Mouse (Mus musculus): ENCODE results near the gene Cks2. TPM values are rescaled to one million over a fixed set of nuclear protein-coding genes. Genes with fewer than 3 reads are reported as not detected.
A peak's percentile ranks its signal among the peaks of the same experiment; 100 is the strongest.
"Not testable (repeated sequence)": the region's sequence is repeated elsewhere in the genome, so short reads cannot be mapped to it uniquely, and the experiment has no call there.

Gene Cks2
- polyA plus RNA-seq, 1 experiment from 2014 or later = 414 TPM

DNA sequence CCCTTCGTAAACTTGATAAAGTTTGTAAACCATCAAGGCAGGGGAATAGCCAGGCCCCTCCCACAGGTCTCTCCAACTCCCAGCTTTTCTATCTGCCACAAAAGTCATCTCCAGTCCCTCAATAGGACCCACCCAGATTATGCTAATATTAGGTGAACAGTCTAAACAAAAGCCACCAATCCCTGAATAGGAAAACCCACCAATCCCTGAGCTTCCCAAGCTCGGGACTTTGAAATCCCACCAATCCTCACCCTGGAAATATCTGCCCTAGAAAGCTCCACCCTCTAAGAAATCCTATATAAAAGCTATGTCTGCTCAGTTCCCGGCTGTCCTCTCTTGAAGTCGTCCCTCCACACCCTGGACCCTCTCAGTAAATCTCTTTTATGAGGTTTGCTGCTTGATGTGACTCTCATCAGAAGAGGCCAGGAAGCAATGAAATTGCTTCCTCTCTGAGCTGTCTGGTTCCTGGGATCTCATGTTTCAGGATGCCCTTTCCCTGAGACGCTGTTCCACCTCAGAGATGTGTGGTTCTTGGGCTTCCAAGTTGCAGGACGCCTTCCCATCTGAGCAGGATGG lies 16.7 kb upstream of the Cks2 start:
- H3K4me3 ChIP-seq (ENCODE audit: low read length) = no peak overlapping the region
- no peaks in the 10 kb centered on the region for H3K27me3 ChIP-seq (ENCODE audit: control insufficient read depth, insufficient read depth, low read length)
- H3K4me1 ChIP-seq (ENCODE audit: control insufficient read depth, insufficient read depth, low read length) = no peaks in the 10 kb centered on the region
- peak; percentile 55; the same call in 1 of the 2 replicates for ATAC-seq (ENCODE audit: low FRiP score, low TSS enrichment)
- H3K4me2 ChIP-seq (replicated peaks; ENCODE audit: low read depth, low read length) = no peak overlapping the region
- H3K27ac ChIP-seq (ENCODE audit: low read depth, low read length) = no peak overlapping the region
- no peak overlapping the region for H3K9ac ChIP-seq (ENCODE audit: low read depth, low read length)
- H3K9me3 ChIP-seq (ENCODE audit: control insufficient read depth, low read length) = no peaks in the 10 kb centered on the region; the same call in 1 of the 2 replicates
- no peaks in the 10 kb centered on the region for H3K36me3 ChIP-seq (ENCODE audit: control insufficient read depth, insufficient read depth, low read length)
- WGBS = 40% methylated on average over 6 of the region's 6 CpGs

DNA sequence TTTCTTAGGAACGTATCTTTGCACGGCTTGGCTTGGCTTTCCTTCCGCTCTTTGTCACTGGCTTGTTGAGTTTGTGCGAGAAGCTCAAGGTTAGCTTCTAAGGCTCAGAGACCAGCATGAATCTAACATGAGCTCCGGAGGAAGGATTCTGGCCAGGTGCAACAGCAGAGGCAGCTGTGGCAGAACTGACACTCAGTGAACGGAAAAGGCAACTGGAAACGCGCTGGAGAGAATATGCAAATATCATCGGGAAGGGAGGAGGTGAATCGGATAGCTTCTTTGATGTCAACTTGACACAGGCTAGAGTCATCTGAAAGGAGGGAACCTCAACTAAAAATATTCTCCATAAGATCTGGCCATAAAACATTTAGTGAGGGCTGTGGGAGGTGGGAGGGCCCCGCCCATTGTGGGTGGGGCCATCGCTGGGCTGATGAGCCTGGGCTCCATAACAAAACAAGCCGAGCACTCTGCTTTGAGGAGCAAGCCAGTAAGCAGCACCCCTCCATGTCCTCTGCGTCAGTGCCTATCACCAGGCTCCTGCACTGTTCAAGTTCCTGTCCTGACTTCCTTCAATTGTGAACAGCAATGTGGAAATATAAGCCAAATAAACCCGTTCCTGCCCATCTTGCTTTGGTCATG lies 13.6 kb upstream of the Cks2 start:
- no peak for ATAC-seq (ENCODE audit: low FRiP score, low TSS enrichment)
- WGBS = 83% methylated on average over 15 of the region's 15 CpGs
- Histone ChIP-seq H3K27me3 (ENCODE audit: control insufficient read depth, insufficient read depth, low read length) (no peaks in the 10 kb centered on the region), H3K4me3 (ENCODE audit: low read length) (no peak overlapping the region), H3K4me1 (ENCODE audit: control insufficient read depth, insufficient read depth, low read length) (no peaks in the 10 kb centered on the region), H3K9me3 (ENCODE audit: control insufficient read depth, low read length) (no peaks in the 10 kb centered on the region; the same call in 1 of the 2 replicates), H3K36me3 (ENCODE audit: control insufficient read depth, insufficient read depth, low read length) (no peaks in the 10 kb centered on the region), H3K27ac (ENCODE audit: low read depth, low read length) (no peak overlapping the region), H3K9ac (ENCODE audit: low read depth, low read length) (no peak overlapping the region), H3K4me2 (replicated peaks; ENCODE audit: low read depth, low read length) (no peak overlapping the region)

DNA sequence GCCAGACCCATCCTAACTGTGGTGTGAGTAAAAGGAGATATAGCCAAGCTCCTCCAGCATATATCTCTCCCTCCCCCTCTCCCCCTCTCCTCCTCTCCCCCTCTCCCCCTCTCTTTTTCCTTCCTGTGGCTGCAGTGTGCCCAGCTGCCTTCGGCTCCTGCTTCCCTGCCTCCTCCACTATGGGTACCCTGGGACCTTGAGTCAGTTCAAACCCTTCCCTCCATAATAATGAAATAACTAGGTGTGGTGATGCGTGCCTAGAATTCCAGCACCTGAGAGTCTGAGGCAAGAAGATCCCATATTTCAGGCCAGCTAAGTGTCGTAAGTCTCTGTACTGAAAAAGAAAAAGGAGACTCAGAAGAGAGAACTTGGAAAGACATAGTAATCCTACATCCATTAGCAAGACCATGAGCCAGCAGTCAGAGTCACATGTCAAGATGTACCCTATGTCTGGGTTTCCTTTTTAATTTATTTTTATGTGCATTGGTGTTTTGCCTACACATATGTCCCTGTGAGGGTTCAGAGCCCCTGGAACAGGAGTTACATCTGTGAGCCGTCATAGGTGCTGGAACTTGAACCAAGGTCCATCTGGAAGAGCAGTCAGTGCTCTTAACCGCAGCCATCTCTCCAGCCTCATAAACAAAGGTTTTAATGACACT lies 12.3 kb upstream of the Cks2 start:
- no peak overlapping the region for H3K9ac ChIP-seq (ENCODE audit: low read depth, low read length)
- WGBS = 82% methylated on average over 5 of the region's 5 CpGs
- H3K36me3 ChIP-seq (ENCODE audit: control insufficient read depth, insufficient read depth, low read length) = no peaks in the 10 kb centered on the region
- no peaks in the 10 kb centered on the region for H3K4me1 ChIP-seq (ENCODE audit: control insufficient read depth, insufficient read depth, low read length)
- ATAC-seq (ENCODE audit: low FRiP score, low TSS enrichment) = no peak
- H3K4me2 ChIP-seq (replicated peaks; ENCODE audit: low read depth, low read length) = no peak overlapping the region
- no peaks in the 10 kb centered on the region for H3K27me3 ChIP-seq (ENCODE audit: control insufficient read depth, insufficient read depth, low read length)
- no peak overlapping the region for H3K4me3 ChIP-seq (ENCODE audit: low read length)
- no peak overlapping the region for H3K27ac ChIP-seq (ENCODE audit: low read depth, low read length)
- H3K9me3 ChIP-seq (ENCODE audit: control insufficient read depth, low read length) = no peaks in the 10 kb centered on the region; the same call in 1 of the 2 replicates

DNA sequence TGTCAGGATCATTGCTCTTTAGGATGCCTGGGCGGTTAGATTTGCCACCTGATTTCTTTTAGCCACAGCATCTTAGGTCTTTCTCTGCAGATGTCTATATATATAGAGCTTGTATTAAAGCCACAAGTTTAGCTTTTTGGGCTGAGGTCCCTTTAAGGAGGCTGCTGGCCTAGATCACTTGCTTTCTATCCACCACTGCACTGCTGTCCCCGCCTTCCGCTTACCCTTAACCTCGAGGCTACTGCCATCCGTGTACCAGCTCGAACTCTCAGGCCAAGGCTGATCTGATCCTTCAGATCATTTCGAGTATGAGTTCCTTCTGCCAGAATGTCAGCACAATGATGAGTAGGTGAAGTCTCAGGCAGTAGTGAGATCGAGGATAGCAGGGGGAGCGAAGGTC lies 9.6 kb upstream of the Cks2 start:
- H3K4me1 ChIP-seq (ENCODE audit: control insufficient read depth, insufficient read depth, low read length); H3K27ac ChIP-seq (ENCODE audit: low read depth, low read length); H3K27me3 ChIP-seq (ENCODE audit: control insufficient read depth, insufficient read depth, low read length); H3K36me3 ChIP-seq (ENCODE audit: control insufficient read depth, insufficient read depth, low read length); H3K4me2 ChIP-seq (replicated peaks; ENCODE audit: low read depth, low read length); ATAC-seq (ENCODE audit: low FRiP score, low TSS enrichment); H3K4me3 ChIP-seq (ENCODE audit: low read length); H3K9ac ChIP-seq (ENCODE audit: low read depth, low read length); H3K9me3 ChIP-seq (ENCODE audit: control insufficient read depth, low read length): not testable (repeated sequence)
- WGBS = 56% methylated on average over 5 of the region's 9 CpGs

DNA sequence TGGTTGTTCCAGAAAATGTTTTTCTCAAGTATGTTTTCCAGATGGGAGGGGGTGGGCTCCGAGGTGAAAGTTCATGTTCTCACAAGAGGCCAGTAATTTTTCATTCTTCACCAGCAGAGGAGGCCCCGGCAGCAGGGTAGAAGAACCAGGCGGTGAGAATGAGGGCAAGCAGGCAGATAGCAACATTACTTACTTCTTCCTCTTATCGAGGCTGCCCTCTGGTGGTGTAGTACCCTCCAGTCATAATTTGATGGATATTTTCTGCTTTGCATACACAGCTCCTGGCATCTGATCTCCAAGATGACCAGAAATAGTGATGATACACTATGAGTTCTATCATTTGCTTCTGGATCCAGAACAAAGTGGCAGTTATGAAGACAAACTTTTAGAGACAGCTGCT lies 6.1 kb upstream of the Cks2 start:
- no peak overlapping the region for H3K4me2 ChIP-seq (replicated peaks; ENCODE audit: low read depth, low read length)
- no peak overlapping the region for H3K4me3 ChIP-seq (ENCODE audit: low read length)
- no peaks in the 10 kb centered on the region for H3K27me3 ChIP-seq (ENCODE audit: control insufficient read depth, insufficient read depth, low read length)
- ATAC-seq (ENCODE audit: low FRiP score, low TSS enrichment) = no peak
- no peaks in the 10 kb centered on the region for H3K36me3 ChIP-seq (ENCODE audit: control insufficient read depth, insufficient read depth, low read length)
- no peak overlapping the region for H3K27ac ChIP-seq (ENCODE audit: low read depth, low read length)
- H3K9ac ChIP-seq (ENCODE audit: low read depth, low read length) = no peak overlapping the region
- 88% methylated on average over 4 of the region's 4 CpGs for WGBS
- H3K4me1 ChIP-seq (ENCODE audit: control insufficient read depth, insufficient read depth, low read length) = peaks cover 8% of the 10 kb centered on the region
- H3K9me3 ChIP-seq (ENCODE audit: control insufficient read depth, low read length) = no peaks in the 10 kb centered on the region

DNA sequence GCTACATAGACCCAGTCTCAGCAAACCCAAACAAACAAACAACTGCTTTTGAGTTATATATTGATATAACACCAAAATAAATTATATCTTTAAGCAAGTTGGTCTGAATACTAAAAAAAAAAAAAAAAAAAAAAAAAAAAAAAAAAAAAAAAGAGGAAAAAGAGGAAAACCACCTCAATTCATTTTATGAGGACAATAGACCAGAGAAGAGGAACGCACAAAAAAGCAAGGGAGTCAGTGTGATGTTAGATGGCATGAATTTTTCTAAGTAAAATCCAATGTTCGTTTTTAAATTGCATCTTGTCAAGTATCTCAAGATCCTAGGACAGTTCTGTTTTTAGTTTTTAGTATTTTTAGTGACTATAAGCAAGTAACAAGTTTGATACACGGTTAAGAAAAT lies 3.6 kb upstream of the Cks2 start:
- Histone ChIP-seq H3K9ac (ENCODE audit: low read depth, low read length) (no peak overlapping the region), H3K4me1 (ENCODE audit: control insufficient read depth, insufficient read depth, low read length) (peaks cover 8% of the 10 kb centered on the region), H3K9me3 (ENCODE audit: control insufficient read depth, low read length) (no peaks in the 10 kb centered on the region), H3K36me3 (ENCODE audit: control insufficient read depth, insufficient read depth, low read length) (no peaks in the 10 kb centered on the region), H3K27ac (ENCODE audit: low read depth, low read length) (no peak overlapping the region), H3K4me3 (ENCODE audit: low read length) (no peak overlapping the region), H3K27me3 (ENCODE audit: control insufficient read depth, insufficient read depth, low read length) (no peaks in the 10 kb centered on the region), H3K4me2 (replicated peaks; ENCODE audit: low read depth, low read length) (no peak overlapping the region)
- 87% methylated on average over 3 of the region's 3 CpGs for WGBS
- no peak for ATAC-seq (ENCODE audit: low FRiP score, low TSS enrichment)

DNA sequence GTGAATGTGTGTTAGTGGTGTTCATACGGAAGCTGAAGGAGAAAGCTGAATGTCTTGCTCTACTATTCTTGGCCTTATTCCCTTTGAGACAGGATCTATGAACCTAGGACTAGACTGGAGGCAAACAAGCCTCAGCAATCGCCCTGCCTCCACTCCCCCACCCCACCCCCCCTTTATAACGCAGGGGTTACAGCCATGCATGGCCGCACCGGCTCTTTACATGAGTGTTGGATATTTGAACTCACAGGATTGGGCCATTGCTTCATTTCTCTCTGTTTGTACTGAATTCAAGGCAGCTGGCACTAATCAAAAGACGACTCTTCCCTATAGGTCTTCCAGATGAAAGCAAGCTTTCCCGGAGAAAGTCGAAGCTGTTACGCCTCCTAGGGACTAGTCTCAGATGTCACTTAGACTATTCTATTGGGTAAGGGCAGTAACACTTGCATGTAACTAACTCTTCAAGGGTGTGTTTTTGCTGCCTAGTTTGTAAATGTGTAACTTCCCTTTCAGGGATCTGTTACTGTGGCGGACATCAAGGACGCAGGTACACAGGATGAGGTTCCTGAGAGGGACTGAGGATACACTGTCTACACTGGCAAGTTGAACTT lies 2.8 kb upstream of the Cks2 start:
- Histone ChIP-seq H3K4me1 (ENCODE audit: control insufficient read depth, insufficient read depth, low read length) (peaks cover 16% of the 10 kb centered on the region), H3K36me3 (ENCODE audit: control insufficient read depth, insufficient read depth, low read length) (no peaks in the 10 kb centered on the region), H3K27me3 (ENCODE audit: control insufficient read depth, insufficient read depth, low read length) (no peaks in the 10 kb centered on the region), H3K9ac (ENCODE audit: low read depth, low read length) (no peak overlapping the region), H3K4me2 (replicated peaks; ENCODE audit: low read depth, low read length) (peak overlapping the region; percentile 21; the same call in 1 of the 2 replicates), H3K9me3 (ENCODE audit: control insufficient read depth, low read length) (no peaks in the 10 kb centered on the region), H3K4me3 (ENCODE audit: low read length) (no peak overlapping the region), H3K27ac (ENCODE audit: low read depth, low read length) (0 out of 2 replicates have a peak overlapping the region, but pooled peaks have one; percentile 26)
- WGBS = 16% methylated on average over 11 of the region's 11 CpGs
- no peak for ATAC-seq (ENCODE audit: low FRiP score, low TSS enrichment)

DNA sequence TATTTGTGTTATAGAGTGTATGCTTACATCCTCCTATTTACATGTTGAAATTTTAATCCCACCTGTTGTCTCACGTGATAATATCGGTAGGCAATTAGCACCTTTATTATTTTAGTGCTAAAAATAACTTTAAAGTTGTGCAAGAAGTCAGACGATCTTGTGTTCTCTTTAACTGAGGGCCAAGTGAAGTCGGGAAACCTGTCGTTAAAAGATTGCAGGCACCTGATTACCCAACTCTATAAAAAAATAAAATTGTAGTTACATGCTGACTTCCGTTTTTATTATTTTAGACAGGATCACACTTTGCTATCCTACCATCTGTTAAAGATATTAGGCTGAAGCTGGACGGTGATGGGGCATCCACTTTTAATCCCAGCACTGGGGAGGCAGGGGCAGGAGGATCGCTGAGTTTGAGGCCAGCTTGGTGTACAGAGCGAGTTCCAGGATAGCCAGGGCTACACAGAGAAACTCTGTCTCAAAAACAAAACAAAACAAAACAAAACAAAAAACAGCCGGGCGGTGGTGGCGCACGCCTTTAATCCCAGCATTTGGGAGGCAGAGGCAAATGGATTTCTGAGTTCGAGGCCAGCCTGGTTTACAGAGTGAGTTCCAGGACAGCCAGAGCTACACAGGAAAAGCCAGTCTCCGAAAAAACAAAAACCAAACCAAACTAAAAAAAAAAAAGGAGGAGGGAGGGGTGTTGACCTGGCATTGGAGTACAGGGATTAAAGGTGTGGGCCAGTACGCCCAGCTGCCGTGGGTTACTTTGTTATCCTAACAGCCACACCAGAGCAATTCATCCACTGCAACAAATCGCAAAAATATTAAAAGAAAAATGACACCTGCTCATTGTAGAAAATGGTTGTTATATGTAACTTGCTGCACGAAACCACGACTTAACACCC lies 856 bp upstream of the Cks2 start:
- Histone ChIP-seq H3K27ac (ENCODE audit: low read depth, low read length) (peak overlapping the region; percentile 65; the same call in 1 of the 2 replicates), H3K9ac (ENCODE audit: low read depth, low read length) (peak overlapping the region; percentile 44; the same call in 1 of the 2 replicates), H3K9me3 (ENCODE audit: control insufficient read depth, low read length) (no peaks in the 10 kb centered on the region), H3K4me1 (ENCODE audit: control insufficient read depth, insufficient read depth, low read length) (peaks cover 25% of the 10 kb centered on the region), H3K36me3 (ENCODE audit: control insufficient read depth, insufficient read depth, low read length) (no peaks in the 10 kb centered on the region), H3K27me3 (ENCODE audit: control insufficient read depth, insufficient read depth, low read length) (no peaks in the 10 kb centered on the region), H3K4me2 (replicated peaks; ENCODE audit: low read depth, low read length) (peak overlapping the region; percentile 56), H3K4me3 (ENCODE audit: low read length) (peak overlapping the region; percentile 91)
- ATAC-seq (ENCODE audit: low FRiP score, low TSS enrichment) = 0 out of 2 replicates have a peak, but pooled peaks have one; percentile 2
- 49% methylated on average over 20 of the region's 20 CpGs for WGBS

Data from kidney, embryonic 14.5 days (tissue).